Mouse (Mus musculus) CD8-positive naive resting alpha-beta T cell, adult 2 months (primary cell): ENCODE measurements around the gene Ceacam19.
A peak's percentile ranks its signal among the peaks of the same experiment; 100 is the strongest.
"Not testable (repeated sequence)": the region's sequence is repeated elsewhere in the genome, so short reads cannot be mapped to it uniquely, and the experiment has no call there.

Source experiments
- DNase-seq, 2 experiments: peaks; one replicate each; pipeline ENCODE4 v3.0.0; 2022; ENCODE audit warnings: low read depth in 2 of 2, low spot score in 2 of 2

Ceacam19 gene

DNA sequence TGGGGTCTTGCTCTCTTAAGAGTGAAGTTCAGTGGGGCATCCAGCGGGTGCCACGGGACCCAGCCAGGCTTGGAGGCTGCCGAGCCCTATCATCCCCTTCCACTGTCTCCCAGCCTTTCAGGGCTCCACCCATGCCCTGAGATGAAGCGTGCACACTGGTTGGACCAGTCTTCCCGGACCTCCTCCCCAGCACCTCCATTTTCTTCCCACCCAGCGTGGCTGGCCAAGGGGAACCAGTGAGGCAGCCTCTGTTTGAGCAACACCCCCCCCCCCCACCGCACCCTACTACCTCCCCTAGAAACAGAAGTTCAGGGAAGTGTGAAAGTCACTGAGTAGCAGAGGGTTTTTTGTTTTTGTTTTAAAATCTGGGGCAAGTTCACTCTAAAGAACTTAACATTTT is at the start of gene Ceacam19:
TSS of gene Ceacam19 (minus strand) at position 117 of the 400 bp plus-strand sequence.
- no peak for DNase-seq

DNA sequence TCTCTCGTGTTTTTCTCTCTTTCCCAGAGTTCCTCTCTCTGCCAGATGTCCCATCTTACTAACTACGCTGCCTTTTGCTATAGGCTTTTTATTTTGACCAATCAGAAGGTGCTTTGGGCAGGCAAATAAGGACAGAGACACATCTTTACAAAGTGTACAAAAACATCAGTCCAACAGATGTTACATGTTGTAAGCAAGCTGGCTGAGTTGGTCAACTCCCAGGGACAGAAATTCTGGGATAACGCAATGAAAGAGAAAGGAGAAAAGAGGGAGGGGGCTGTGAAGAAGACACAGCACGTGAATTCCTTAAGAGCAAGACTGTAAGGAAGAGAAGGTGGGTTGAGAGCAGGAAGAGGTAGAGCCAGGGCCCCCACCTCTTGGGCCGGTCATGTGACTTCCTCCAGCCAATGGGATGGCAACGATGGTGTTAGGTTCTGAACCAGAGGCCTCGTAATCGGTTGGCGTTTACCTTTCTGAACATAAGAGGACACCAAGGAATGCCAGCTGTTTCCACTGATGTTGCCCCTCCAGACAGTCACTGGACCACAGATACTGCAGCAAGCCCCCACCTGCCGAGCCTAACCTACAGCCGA is 49.6 kb upstream of the Ceacam19 start:
- DNase-seq, result no peak

DNA sequence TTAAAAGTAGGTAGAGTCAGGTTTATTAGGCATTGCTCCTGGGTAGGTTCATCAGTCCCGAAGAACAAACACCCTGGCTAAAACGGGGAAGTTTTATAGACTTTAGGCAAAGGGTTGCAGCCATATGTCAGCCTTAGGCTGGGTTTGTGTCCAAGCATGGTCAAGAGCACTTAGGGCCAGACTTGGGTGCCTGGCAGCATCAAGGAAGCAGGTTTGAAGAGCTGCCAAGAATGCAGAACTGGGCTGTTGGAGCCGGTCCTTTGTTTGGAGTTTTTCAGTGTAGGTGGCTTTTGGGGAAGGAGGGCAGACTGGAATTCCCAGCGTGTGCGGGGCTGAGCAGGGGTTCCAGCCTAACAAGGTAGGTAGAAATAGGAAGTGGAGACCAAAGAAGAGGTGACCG is 48.2 kb upstream of the Ceacam19 start:
- no peak for DNase-seq

DNA sequence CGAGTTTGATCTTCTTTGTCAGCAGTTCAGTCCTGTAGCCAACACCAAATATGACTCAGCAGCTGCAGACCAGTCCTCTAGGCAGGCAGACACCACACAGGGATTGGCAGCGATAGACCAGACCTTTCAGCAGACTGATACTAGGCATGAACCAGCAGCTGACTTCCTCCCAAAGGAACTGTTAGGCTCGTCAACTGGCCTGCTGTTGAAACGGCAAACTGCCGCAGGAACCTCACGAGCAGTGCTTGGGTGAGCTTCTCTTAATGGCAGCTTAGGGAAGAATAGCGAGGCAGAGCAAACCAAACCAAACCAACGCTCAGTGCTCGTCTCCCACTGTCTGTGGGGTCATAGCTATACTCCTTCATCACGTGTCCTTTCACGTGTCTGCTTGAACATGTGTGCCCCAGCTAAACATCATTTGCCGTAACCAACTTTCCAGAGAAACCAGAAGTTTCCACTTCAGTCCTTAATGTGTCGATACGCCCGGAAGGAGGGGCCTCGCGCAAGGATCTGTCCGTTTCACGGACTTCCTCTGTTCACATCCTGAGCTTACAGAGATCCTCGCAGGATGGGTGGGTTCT is 47.5 kb upstream of the Ceacam19 start:
- no peak for DNase-seq

DNA sequence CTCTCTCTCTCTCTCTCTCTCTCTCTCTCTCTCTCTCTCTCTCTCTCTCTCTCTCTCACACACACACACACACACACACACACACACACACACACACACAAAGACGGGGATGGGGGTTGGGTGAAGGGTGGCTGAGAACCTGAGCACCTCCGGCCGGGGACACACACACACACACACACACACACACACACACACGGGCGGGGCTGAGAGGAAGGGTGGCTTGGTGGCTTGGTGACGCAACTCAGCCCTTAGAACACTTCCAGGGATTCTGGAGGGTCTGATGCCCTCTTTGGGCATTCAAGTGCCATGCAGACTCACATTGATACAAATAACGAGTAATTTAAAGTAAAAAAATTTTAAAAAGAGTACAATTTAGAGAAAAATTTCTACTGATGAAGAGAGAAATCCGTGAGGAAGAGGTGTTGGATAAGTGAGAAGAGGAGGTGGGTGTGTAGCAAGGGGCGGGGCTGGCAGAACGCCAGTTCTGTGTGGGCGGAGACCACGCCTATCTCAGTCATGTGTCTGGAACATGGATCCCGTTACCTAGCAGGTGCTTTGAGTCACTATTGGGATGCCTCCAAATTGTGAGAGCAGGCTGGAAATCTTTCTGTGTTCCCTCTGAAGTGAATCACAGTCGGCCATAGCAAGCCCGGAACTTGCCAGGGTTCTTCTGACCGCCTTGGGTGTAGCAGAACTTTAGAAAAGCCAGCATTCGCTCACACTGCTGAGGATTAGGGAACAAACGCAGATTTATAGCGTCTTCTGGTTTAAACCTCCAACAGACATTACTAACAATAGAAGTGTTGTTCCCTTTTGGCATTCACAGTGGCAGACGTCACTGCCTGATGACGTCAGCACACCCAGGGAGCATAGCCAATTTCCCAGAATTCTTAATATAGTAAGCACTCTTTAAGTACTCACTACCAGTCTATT is 45.4 kb upstream of the Ceacam19 start:
- peak; percentile 54 to 65 for DNase-seq

DNA sequence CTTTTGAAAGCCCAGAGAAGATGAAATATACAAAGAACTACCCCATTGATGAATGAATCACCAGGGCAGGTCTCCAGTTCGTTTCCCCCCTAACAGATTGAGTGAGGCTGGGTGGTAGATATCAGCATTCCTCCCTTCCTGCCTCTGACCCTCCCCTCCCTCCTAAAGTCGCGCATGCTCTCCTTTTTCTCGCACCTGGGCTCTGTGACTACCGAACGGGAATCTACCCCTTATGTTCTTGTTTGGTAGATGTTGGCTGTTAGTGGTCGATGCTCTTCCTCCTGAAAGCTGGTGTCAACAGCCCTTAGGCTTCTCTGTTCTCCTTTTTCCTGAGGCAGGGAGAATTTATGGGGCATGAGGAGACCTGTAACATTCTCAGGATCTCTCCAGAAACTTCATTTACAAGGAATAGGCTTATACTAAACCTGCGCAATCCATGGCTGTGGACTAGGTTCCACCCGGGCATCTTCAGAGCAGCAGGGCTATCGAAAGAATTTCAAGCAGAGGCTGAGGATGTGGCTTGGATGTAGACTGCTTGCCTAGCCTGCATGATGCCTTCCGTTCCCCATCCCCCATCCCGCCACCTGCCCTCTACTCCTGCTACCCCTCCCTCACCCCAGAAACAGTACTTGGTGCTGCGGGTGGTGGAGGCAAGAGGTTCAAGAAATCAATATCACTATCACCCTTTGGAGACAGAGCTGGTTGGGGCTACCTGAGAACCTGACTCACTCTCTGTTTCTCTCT is 44.5 kb upstream of the Ceacam19 start:
- DNase-seq, result peak; percentile 46 to 62

DNA sequence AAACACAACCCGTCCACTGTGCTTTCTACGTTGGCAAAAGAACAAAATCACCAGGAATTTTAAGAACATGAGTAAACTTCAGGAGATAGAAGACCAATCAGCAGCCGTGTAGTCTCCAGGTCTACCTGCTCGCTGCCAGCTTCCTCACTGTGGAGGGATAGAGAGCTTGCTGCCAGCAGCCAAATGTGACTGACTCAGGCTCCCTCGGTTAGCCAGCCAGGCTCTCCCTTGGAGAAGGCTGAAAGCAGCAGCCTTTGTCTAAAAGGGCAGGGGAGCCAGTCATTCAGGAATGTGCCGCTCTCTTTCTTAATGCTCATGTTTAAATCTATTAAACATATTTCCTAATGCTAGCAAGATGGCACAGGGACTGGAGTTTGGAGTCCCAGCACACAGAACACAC is 42.7 kb upstream of the Ceacam19 start:
- DNase-seq, result not testable (repeated sequence)

DNA sequence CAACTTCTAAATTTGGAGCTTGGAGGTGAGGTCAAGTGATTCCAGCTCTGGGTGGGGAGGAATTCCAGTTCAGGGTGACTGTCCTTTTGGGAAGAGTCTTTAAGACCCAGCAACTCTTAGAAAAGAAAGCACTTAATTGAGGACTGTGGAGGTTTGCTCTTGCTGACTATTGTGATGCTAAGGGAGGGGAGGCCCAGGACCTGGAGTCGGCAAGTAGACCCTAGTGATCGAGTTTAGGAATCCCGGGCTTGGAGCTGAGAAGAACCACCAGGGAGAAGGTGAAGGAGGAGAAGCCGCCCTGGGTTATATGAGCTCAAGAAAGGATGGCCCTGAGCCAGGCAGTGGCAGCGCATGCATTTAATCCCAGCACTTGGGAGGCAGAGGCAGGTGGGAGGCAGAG is 40.7 kb upstream of the Ceacam19 start:
- no peak for DNase-seq

DNA sequence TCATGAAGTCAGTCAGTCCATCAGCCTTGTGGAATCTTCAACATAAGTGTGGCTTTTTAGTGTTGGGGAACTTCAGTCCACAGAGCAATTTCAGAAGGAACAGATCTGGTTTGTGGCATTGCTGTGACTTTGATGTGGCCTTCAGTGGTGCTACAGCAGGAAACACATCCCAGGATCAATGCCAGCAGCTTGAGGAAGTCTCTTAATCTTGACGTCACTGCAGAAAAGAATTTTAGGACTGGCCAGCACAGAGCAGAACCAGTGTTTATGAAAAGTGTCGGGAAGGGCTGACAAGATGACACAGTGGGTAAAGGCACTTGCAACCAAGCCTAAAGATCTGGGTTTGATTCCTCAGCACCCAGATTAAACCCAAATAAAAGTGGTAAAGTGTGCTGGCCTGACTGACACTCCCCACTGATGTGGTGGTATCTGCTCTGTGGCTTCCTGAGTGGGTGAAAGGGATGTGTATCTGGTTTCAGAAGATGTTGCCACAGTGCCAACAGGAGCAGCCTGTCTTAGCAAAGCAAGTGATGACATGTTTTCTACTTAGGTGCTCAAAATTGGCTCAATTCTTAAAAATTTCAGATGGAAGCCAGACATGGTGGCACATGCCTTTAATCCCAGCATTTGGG is 39.2 kb upstream of the Ceacam19 start:
- DNase-seq, result peak in 1 of 2 experiments; percentile 60

DNA sequence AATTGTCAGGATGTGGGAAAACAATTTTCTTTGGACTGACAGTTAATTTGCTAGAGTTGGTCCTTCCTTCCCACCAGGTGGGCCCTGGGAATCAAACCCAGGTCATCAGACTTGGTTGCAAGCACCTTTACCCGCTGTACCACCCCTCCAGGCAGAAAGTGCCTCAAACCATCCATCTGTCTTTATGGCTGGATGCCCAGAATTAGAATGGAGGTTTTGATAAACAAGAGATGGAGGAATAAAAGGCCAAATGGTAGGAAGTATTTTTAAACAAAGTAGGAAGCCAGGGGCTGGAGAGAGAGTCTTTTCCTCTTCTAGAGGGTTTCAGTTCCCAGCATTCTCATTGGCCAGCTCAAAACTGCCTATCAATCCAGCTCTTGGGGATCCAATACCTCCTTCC is 37.6 kb upstream of the Ceacam19 start:
- no peak for DNase-seq

DNA sequence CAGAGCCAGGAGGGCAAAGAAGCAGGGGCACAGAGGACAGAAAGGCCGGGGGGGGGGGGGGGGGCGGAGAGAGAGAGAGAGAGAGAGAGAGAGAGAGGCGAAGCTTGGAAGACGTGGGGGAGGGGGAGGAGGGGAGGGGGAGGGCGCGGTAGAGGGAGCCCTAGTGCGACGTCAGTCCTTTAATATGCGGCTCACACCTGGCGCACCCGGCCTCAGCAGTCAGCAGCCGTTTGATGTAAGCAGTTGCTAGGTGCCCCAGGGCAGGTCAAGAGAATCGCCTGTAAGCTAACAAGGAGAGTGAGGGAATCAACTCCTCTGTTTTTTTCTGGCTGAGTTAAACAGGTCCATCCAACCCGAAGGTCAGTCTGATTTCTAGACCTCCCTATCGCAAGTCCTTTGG is 36.0 kb upstream of the Ceacam19 start:
- no peak for DNase-seq

DNA sequence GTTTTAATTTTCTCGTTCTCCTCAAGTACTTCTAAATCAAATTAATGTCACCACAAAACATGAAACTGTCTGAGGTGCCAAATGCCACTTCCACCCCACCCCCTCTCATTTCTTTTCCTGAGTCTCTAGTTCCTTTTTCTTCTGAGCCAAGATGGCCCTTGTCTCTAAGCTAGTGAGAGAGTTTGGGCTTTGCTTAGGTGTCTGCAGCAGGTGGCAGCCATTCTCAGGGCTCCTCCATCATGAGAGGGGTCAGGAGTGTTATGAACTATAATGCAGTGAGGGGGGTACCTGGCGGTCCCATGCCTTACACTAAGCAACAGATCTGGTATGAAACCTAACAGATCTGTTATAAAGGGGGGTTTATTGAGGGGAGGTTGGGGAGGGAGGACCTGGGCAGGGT is 35.6 kb upstream of the Ceacam19 start:
- DNase-seq, result no peak

DNA sequence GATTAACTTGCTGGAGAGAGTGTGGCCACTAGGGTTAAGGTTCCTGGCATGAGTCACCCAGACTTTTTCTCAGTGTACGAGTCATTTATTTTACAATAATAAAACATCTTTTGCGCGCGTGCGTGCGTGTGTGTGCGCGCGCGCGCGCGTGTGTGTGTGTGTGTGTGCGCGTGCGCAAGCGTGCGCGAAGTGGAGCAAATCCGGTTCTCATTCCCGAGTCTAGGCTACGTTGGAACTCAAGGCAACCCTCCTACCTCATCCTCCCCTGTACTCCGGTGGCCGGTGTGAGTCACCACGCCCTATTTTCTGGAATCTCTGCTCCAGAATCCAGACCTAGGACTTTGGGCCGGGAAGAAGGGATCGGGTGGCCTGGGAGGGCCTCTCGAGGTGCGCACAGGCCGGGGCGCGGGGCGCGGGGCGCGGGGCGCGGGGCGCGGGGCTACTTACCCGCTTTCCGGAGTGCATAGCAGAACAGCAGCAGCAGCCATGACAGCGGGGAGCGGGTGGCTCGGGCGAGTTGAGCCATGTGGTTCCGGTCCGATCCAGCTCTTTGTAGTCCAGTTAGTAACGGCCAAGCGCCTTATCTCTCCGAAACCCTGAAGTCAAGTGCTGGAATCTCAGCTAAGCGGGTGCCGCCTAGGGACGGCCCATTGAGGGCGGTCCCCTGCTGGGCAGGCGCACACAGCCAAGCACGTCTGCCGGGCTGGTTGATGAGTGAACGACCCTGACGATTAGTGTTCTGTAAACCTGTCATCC is 32.9 kb upstream of the Ceacam19 start, which contains the start of gene Pvr:
TSS of gene Pvr (minus strand) at position 655 of the 756 bp plus-strand sequence.
- peak; percentile 41 to 51 for DNase-seq

DNA sequence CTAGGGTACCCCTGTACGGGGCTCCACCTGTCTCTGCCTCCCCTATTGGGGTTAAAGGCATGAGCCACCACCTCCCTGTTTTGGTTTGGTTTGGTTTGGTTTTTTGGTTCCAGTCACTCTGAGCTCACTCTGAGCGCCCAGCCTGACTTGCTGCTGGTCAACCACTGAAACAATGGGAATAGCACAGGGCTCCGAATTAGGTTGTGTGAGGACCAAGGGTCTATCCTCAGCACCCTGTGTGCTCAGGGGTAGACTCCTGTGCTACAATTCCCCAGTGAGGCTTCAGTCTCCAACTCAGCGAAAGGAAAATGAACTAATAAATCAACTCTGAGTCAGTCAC is 32.4 kb upstream of the Ceacam19 start:
- no peak for DNase-seq

DNA sequence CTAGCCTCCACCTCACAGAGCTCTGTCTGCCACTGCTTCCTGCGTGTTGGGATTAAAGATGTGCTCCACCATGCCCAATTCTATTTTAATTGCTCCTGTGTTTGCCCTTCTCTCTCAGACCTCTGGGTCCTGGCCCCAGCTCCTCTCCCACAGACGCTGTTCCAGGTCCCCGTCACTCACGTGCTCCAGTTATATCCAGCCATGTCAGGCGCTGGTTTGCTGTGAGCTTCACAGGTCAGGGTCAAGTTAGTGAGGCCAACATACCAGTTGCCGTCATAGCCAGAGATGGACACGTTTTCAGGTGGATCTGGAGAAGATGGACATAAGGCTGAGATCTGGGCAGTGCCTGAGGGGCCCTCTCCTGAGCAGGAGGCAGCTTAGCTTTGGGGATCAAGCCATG is 26.8 kb upstream of the Ceacam19 start:
- no peak for DNase-seq

DNA sequence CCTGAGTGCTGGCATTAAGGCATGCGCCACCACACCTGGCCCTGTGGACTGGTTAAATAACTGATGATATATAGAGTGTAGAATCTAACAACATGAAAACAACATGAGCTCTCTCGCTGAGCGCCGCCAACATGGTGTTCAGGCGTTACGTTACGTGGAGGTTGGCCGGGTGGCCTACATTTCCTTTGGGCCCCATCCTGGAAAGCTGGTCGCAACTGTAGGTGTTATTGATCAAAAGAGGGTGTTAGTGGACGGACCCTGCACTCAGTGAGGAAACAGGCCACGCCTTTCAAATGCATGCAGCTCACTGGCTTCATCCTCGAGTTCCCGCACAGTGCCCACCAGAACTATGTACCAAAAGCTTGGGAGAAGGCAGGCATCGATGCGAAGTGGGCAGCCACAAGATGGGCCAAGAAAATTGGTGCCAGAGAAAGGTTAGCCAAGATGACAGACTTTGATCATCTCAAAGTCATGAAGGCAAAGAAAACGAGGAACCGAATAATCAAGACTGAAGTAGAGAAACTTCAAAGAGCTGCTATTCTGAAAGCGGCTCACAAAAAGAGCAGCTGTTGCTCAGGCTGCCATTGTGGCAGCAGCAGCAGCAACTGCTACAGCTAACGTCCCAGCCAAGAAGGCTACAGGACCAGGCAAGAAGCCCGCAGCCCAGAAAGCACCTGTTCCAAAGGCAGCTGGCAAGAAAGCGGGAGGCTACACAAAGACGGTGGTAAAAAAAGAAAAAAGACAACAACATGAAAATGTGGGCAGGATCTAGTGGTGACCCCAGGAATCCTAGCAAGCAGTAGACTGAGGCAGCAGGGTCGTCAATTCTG is 24.1 kb upstream of the Ceacam19 start:
- DNase-seq, result no peak

DNA sequence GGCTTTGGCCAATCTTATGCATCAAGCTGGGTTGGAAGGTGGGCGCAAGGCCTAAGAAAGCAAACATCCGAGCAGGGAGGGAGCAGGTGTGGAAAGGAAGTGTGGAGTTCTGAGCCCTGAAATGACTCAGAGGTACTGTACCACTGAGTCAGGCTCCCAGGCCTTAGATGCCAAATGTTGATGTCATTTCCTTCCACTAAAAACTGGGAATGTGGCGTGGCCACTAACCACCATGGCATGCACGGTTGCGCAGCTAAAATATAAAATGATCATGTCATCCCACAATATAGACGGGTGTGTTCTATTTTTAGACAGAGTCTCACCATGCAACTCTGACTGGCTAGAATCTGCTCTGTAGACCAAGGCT is 23.5 kb upstream of the Ceacam19 start:
- DNase-seq, result no peak

DNA sequence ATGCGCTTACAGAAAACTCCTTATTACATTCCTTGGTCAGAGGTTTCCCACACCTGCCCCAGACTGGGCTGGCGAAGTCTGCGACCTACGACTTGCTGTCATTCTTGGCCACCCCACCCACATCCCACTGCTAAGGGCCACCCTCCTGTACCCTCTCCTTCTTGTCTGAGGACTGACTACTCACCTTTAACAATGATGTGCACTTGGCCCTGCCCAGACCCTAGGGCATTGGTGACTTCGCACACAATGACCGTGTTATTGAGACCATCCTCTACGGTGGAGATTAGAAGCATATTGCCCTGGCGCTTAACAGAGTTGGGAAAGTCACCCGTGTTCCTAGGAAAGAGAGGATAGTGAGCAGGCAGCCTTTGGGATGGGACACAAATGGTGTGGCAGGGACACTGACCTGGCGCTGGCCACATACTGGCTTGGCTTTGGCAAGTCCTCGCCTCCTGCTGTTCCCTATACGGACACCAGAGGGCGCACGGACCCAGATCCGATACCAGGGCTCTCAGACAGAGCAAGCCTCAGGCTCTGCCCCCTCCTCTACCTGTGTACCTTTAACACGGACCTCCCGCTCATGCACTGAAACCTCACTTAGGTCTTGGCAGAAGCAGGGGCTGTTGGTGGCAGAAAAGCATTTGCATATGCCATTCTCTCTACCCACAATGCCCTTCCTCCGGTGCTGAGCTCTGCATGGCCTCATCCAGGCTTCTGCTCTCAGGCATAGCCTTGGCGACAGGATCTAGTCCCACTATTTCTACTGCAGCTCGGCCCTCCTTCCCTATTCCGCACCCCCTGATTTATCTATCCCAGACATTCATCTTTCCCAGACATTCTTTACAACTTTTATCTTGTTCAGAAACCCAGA is 22.9 kb upstream of the Ceacam19 start:
- peak; percentile 74 to 77 for DNase-seq

DNA sequence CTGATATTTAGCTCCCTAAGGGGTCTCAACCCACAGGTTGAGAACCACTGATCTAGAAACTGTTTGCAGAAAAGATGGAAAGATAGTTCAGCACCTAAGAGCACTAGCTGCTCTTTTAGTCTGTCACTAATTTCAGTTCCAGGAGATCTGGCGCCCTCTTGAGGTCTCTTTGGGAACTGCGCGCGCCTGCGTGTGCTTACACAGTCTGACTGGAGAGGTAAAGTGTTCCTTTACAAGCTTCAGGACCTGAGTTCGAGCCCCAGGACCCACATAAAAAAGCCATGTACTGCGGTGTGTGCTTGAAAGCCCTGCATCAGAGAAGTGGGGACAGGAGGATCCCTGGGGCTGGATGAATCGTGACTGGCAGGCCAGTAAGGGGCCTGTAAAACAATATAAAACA is 2.1 kb upstream of the Ceacam19 start:
- peak; percentile 56 to 63 for DNase-seq
